ENCODE assay signal across 12 mouse cellular contexts in the genomic region with DNA sequence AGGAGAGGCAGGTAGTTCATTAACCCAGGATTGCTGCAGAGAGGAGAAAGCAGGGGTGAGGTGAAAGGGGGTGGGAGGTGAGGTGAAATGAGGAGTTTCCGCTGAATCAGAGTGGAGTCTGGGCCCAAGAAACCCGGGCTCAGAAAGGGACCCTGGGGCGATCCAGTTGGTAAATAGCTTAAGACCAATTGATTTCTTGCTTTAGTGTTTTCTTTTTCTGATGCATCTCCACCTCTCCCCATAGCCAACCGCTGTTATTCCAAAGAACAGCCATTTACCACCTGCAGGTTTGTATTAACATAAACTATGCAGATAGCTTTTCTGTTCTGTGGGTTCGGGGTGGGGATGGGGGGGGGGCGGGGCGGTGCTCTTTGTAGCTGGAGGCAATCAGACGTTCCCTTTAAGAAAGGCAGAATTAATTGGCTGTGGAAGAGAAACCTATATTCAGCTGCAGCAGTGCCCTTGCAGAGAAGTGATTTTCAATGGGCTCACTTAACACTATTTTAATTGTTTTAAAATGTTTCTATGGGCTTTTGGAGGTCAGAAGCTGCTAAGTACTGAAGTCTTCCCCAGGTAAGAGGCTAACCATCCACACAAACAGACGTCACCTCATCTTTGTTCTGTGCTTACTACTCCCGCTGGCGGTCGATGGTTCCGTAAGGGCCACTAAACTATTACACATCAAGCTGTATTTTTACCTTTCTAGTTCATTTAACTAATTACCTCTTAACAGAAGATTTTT. TPM values are rescaled to one million over a fixed set of nuclear protein-coding genes. Genes with fewer than 3 reads are reported as not detected.
DNase-seq lines count a peak whose midpoint lies in the region; ATAC-seq and TF ChIP-seq lines count a peak whose summit lies in the region.
"Had no signal": no experiment of that assay in that cellular context is flagged by ENCODE, and none has a peak within 500 bp of the region (broad histone marks: within the 10 kb centered on the region; RNA-seq: fewer than 3 reads in every experiment).

No protein-coding gene starts in this region.

- TF ChIP-seq POLR2A in heart, adult 2 months (IDR thresholded peaks at IDR 0.05; ENCODE audit: insufficient read depth, low read depth, low read length) = no peak

- no peaks in the 10 kb centered on the region for H3K27me3 ChIP-seq in midbrain, embryonic 12.5 days
- H3K27me3 ChIP-seq in midbrain, embryonic 10.5 days (ENCODE audit: low read depth, poor library complexity, severe bottlenecking) = no peaks in the 10 kb centered on the region; the same call in 1 of the 2 replicates
- no peaks in the 10 kb centered on the region for H3K27me3 ChIP-seq in forebrain, embryonic 16.5 days (replicated peaks; ENCODE audit: control insufficient read depth, insufficient read depth, low read length)
- H3K27me3 ChIP-seq in kidney, embryonic 16.5 days (ENCODE audit: insufficient read depth, low read length) = peaks cover 12% of the 10 kb centered on the region
- H3K27me3 ChIP-seq in neural tube, embryonic 14.5 days (ENCODE audit: control insufficient read depth, insufficient read depth, low read length) = no peaks in the 10 kb centered on the region
- no peaks in the 10 kb centered on the region for H3K27me3 ChIP-seq in heart, adult 2 months (ENCODE audit: control insufficient read depth, insufficient read depth, low read length)

- DNase-seq in midbrain, embryonic 10.5 days (ENCODE audit: low spot score) = no peak
- no peak for DNase-seq in MN1 (ENCODE audit: low spot score)
- no peak for DNase-seq in retina, embryonic 14.5 days (ENCODE audit: low spot score)
- DNase-seq in heart, adult 2 months = no peak
- DNase-seq: cerebellum, postnatal 36 days; gastrocnemius, postnatal 14 days; left cerebral cortex, postnatal 4 days; liver, postnatal 0 days had no signal

- H3K79me2 ChIP-seq in heart, adult 2 months (replicated peaks; ENCODE audit: control insufficient read depth, insufficient read depth, low read length) = no peaks in the 10 kb centered on the region

- intact Hi-C loops in heart, adult 2 months (cut with DNase I) = no loop called here

- H3K9me3 ChIP-seq in midbrain, embryonic 12.5 days = no peaks in the 10 kb centered on the region
- H3K9me3 ChIP-seq in midbrain, embryonic 10.5 days (replicated peaks) = peaks cover 13% of the 10 kb centered on the region
- no peaks in the 10 kb centered on the region for H3K9me3 ChIP-seq in forebrain, embryonic 16.5 days (ENCODE audit: control insufficient read depth, low read length)
- peaks cover 10% of the 10 kb centered on the region; the same call in 1 of the 2 replicates for H3K9me3 ChIP-seq in kidney, embryonic 16.5 days (ENCODE audit: low read length)
- H3K9me3 ChIP-seq in neural tube, embryonic 14.5 days (ENCODE audit: control insufficient read depth, low read length) = no peaks in the 10 kb centered on the region

- no peaks in the 10 kb centered on the region for H3K36me3 ChIP-seq in midbrain, embryonic 12.5 days
- no peaks in the 10 kb centered on the region for H3K36me3 ChIP-seq in midbrain, embryonic 10.5 days
- H3K36me3 ChIP-seq in forebrain, embryonic 16.5 days (ENCODE audit: control insufficient read depth, insufficient read depth) = no peaks in the 10 kb centered on the region
- no peaks in the 10 kb centered on the region for H3K36me3 ChIP-seq in kidney, embryonic 16.5 days (ENCODE audit: insufficient read depth, low read length)
- no peaks in the 10 kb centered on the region for H3K36me3 ChIP-seq in neural tube, embryonic 14.5 days (ENCODE audit: control insufficient read depth, insufficient read depth, low read length)
- no peaks in the 10 kb centered on the region for H3K36me3 ChIP-seq in heart, adult 2 months (ENCODE audit: control insufficient read depth, insufficient read depth, low read length)

- H3K4me1 ChIP-seq in midbrain, embryonic 12.5 days = peaks cover 10% of the 10 kb centered on the region
- peaks cover 8% of the 10 kb centered on the region for H3K4me1 ChIP-seq in midbrain, embryonic 10.5 days
- H3K4me1 ChIP-seq in forebrain, embryonic 16.5 days (replicated peaks; ENCODE audit: control insufficient read depth, insufficient read depth, low read length) = peaks cover 10% of the 10 kb centered on the region
- H3K4me1 ChIP-seq in kidney, embryonic 16.5 days (ENCODE audit: insufficient read depth, low read length) = 0 out of 2 replicates have a peak, but pooled peaks cover 3% of the 10 kb centered on the region
- 0 out of 2 replicates have a peak, but pooled peaks cover 3% of the 10 kb centered on the region for H3K4me1 ChIP-seq in neural tube, embryonic 14.5 days (ENCODE audit: control insufficient read depth, insufficient read depth, low read length)
- no peaks in the 10 kb centered on the region for H3K4me1 ChIP-seq in heart, adult 2 months (ENCODE audit: control insufficient read depth, insufficient read depth, low read length)

- 41% methylated on average over 13 of the region's 13 CpGs for whole genome bisulfite sequencing in midbrain, embryonic 12.5 days
- 38% methylated on average over 13 of the region's 13 CpGs for WGBS in midbrain, embryonic 10.5 days
- 6% methylated on average over 13 of the region's 13 CpGs for WGBS in forebrain, embryonic 16.5 days
- 35% methylated on average over 13 of the region's 13 CpGs for WGBS in kidney, embryonic 16.5 days
- 15% methylated on average over 13 of the region's 13 CpGs for WGBS in neural tube, embryonic 14.5 days
- 41% methylated on average over 13 of the region's 13 CpGs for WGBS in heart, adult 2 months

- no peak overlapping the region for H3K9ac ChIP-seq in midbrain, embryonic 12.5 days (replicated peaks)
- H3K9ac ChIP-seq in forebrain, embryonic 16.5 days (replicated peaks; ENCODE audit: low read depth, low read length) = peak overlapping the region; percentile 39
- no peak overlapping the region for H3K9ac ChIP-seq in kidney, embryonic 16.5 days (replicated peaks; ENCODE audit: low read length)
- H3K9ac ChIP-seq in neural tube, embryonic 14.5 days (replicated peaks; ENCODE audit: low read depth, low read length) = no peak overlapping the region
- H3K9ac ChIP-seq in heart, adult 2 months (ENCODE audit: low read depth, low read length) = no peak overlapping the region
- H3K9ac ChIP-seq: liver, postnatal 0 days had no signal

- no peak for TF ChIP-seq CTCF in heart, adult 2 months (IDR thresholded peaks at IDR 0.05)

- no peak overlapping the region for H3K4me3 ChIP-seq in midbrain, embryonic 12.5 days
- no peak overlapping the region for H3K4me3 ChIP-seq in midbrain, embryonic 10.5 days
- H3K4me3 ChIP-seq in forebrain, embryonic 16.5 days (replicated peaks; ENCODE audit: low read length) = peak overlapping the region; percentile 42
- no peak overlapping the region for H3K4me3 ChIP-seq in kidney, embryonic 16.5 days (ENCODE audit: low read length)
- H3K4me3 ChIP-seq in neural tube, embryonic 14.5 days (ENCODE audit: low read depth, low read length) = peak overlapping the region; percentile 20; the same call in 1 of the 2 replicates
- no peak overlapping the region for H3K4me3 ChIP-seq in heart, adult 2 months

- no peak overlapping the region for H3K27ac ChIP-seq in midbrain, embryonic 12.5 days (replicated peaks)
- no peak overlapping the region; the same call in 1 of the 2 replicates for H3K27ac ChIP-seq in midbrain, embryonic 10.5 days (replicated peaks)
- peak overlapping the region; percentile 39 for H3K27ac ChIP-seq in forebrain, embryonic 16.5 days (ENCODE audit: low read length)
- no peak overlapping the region for H3K27ac ChIP-seq in kidney, embryonic 16.5 days (ENCODE audit: low read length)
- peak overlapping the region; percentile 66; the same call in 1 of the 2 replicates for H3K27ac ChIP-seq in neural tube, embryonic 14.5 days (ENCODE audit: low read depth, low read length)
- no peak overlapping the region for H3K27ac ChIP-seq in heart, adult 2 months

- no peak for TF ChIP-seq EP300 in heart, adult 2 months (IDR thresholded peaks at IDR 0.05; ENCODE audit: insufficient read depth, low read depth, low read length)

- no peak overlapping the region for H3K4me2 ChIP-seq in midbrain, embryonic 12.5 days (replicated peaks)
- H3K4me2 ChIP-seq in forebrain, embryonic 16.5 days (ENCODE audit: low read length) = peak overlapping the region; percentile 41
- no peak overlapping the region for H3K4me2 ChIP-seq in kidney, embryonic 16.5 days (replicated peaks; ENCODE audit: low read depth, low read length)
- H3K4me2 ChIP-seq in neural tube, embryonic 14.5 days (ENCODE audit: low read depth, low read length) = peak overlapping the region; percentile 20; the same call in 1 of the 2 replicates

- ATAC-seq in midbrain, embryonic 12.5 days (ENCODE audit: low FRiP score, low read depth) = peak; percentile 58; the same call in 1 of the 2 replicates
- peak; percentile 84 for ATAC-seq in forebrain, embryonic 16.5 days
- ATAC-seq in kidney, embryonic 16.5 days (ENCODE audit: low FRiP score, low TSS enrichment) = 0 out of 2 replicates have a peak, but pooled peaks have one; percentile 27
- ATAC-seq in neural tube, embryonic 14.5 days (ENCODE audit: low read depth) = peak; percentile 71
- ATAC-seq: liver, postnatal 0 days had no signal

RNA-seq across cellular contexts. Expression of gene Slc35g1, which starts 47.3 kb away (rescaled TPM):
- 4.9 and 6.3 TPM in 2 replicates for polyA plus RNA-seq in midbrain, embryonic 12.5 days (2016; fragmentation: Nextera tagmentation; extraction: Ambion mirVana)
- polyA plus RNA-seq in midbrain, embryonic 10.5 days (2016; fragmentation: Nextera tagmentation; extraction: Ambion mirVana) = 7.3 and 9.1 TPM in 2 replicates
- 1.3 and 1.6 TPM in 2 replicates for polyA plus RNA-seq in forebrain, embryonic 16.5 days (2015; fragmentation: Nextera tagmentation; extraction: Ambion mirVana)
- 7.8 and 7.9 TPM in 2 replicates for polyA plus RNA-seq in kidney, embryonic 16.5 days (2015; fragmentation: Nextera tagmentation; extraction: Ambion mirVana)
- polyA plus RNA-seq in neural tube, embryonic 14.5 days (2014; fragmentation: Nextera tagmentation; extraction: Ambion mirVana) = 0.92 and 1.1 TPM in 2 replicates
- 1 to 10 TPM; 2.0 to 2.2 TPM for total RNA-seq in heart, adult 2 months (2021)
- 0.92 and 1.4 TPM in 2 replicates for polyA plus RNA-seq in heart, adult 2 months (2012; rRNA removed)

Comparison
In these comparisons a context has a peak if more than half of its experiments do, and no peak if none do; other contexts are left out.
1. ATAC-seq: peak in every context shown above with its lines; median percentile 84 in forebrain, embryonic 16.5 days; 71 in neural tube, embryonic 14.5 days; 58 in midbrain, embryonic 12.5 days; 27 in kidney, embryonic 16.5 days.
2. H3K27ac ChIP-seq: peak in forebrain, embryonic 16.5 days (single experiment) and neural tube, embryonic 14.5 days (single experiment); none in midbrain, embryonic 12.5 days (single experiment), midbrain, embryonic 10.5 days (single experiment), kidney, embryonic 16.5 days (single experiment) and heart, adult 2 months (single experiment).
3. H3K4me2 ChIP-seq: peak in forebrain, embryonic 16.5 days (single experiment) and neural tube, embryonic 14.5 days (single experiment); none in midbrain, embryonic 12.5 days (single experiment) and kidney, embryonic 16.5 days (single experiment).
4. H3K4me3 ChIP-seq: peak in forebrain, embryonic 16.5 days (single experiment) and neural tube, embryonic 14.5 days (single experiment); none in midbrain, embryonic 12.5 days (single experiment), midbrain, embryonic 10.5 days (single experiment), kidney, embryonic 16.5 days (single experiment) and heart, adult 2 months (single experiment).